Mouse (Mus musculus) layer of hippocampus, postnatal 14 days (tissue): ENCODE data around the gene Trpm2. TPM values are rescaled to one million over a fixed set of nuclear protein-coding genes. Genes with fewer than 3 reads are reported as not detected.
"Not testable (repeated sequence)": the region's sequence is repeated elsewhere in the genome, so short reads cannot be mapped to it uniquely, and the experiment has no call there.

ENCODE experiments used
- DNase-seq, 2 experiments: peaks; one replicate each; pipeline ENCODE4 v3.0.0; 2021 to 2022; ENCODE audit warnings: low spot score in 2 of 2, mixed read lengths in 1 of 2
- long read RNA-seq, 2 experiments: library from polyadenylated mRNA; stranded (forward); transcript quantifications; one replicate each; pipeline ENCODE4 v2.0.0; 2021
- total RNA-seq, 2 experiments: library from RNA; stranded (reverse); gene quantifications; 2 replicates each; pipeline ENCODE4 v1.2.3; 2021

Gene Trpm2
- total RNA-seq, result 10 to 100 TPM; 31.3 to 32.6 TPM
- long read RNA-seq, experiment 1, partial matches to known transcripts, result 1 of 3 reads
- long read RNA-seq, experiment 1, other reads (novel, unspliced or antisense), result 2 of 3 reads
- long read RNA-seq, experiment 2, full-length matches to known transcripts, result 2 of 2 reads
- long read RNA-seq, experiment 2, partial matches to known transcripts, result 0 of 2 reads
- long read RNA-seq, experiment 2, other reads (novel, unspliced or antisense), result 0 of 2 reads

GRCm38 (mm10) chr10:77970481-77970880 lies at the start of gene Trpm2:
TSS of gene Trpm2 (minus strand) at chr10:77970563.
- DNase-seq, result no peak

GRCm38 (mm10) chr10:78019984-78020383 lies 49.6 kb upstream of the Trpm2 start:
- not testable (repeated sequence) for DNase-seq

- DNase-seq, result no peak
Observed at GRCm38 (mm10) chr10:78019291-78019690, 48.9 kb upstream of the Trpm2 start.

- DNase-seq, result peak; percentile 71 to 79
Observed at GRCm38 (mm10) chr10:78018797-78019203, 48.4 kb upstream of the Trpm2 start.

GRCm38 (mm10) chr10:78016366-78016765 lies 46.0 kb upstream of the Trpm2 start:
- no peak for DNase-seq

GRCm38 (mm10) chr10:78015489-78015888 lies 45.1 kb upstream of the Trpm2 start:
- no peak for DNase-seq

- DNase-seq, result no peak
Observed at GRCm38 (mm10) chr10:78012661-78013495, 42.5 kb upstream of the Trpm2 start.

- DNase-seq, result not testable (repeated sequence)
Observed at GRCm38 (mm10) chr10:78011116-78011515, 40.8 kb upstream of the Trpm2 start.

- no peak for DNase-seq
Observed at GRCm38 (mm10) chr10:78010335-78010734, 40.0 kb upstream of the Trpm2 start.

GRCm38 (mm10) chr10:78009945-78010293 lies 39.6 kb upstream of the Trpm2 start, which contains the start of gene Pfkl:
TSS of gene Pfkl (minus strand) at chr10:78010083.
- DNase-seq, result no peak

GRCm38 (mm10) chr10:78009184-78009944 lies 39.0 kb upstream of the Trpm2 start:
- peak; percentile 90 to 94 for DNase-seq

GRCm38 (mm10) chr10:78008169-78008568 lies 37.8 kb upstream of the Trpm2 start:
- no peak for DNase-seq

- DNase-seq, result no peak
Observed at GRCm38 (mm10) chr10:78007203-78007602, 36.8 kb upstream of the Trpm2 start.

- DNase-seq, result no peak
Observed at GRCm38 (mm10) chr10:78005791-78006438, 35.6 kb upstream of the Trpm2 start.

GRCm38 (mm10) chr10:78004479-78005100 lies 34.2 kb upstream of the Trpm2 start:
- no peak for DNase-seq

GRCm38 (mm10) chr10:78002316-78002715 lies 32.0 kb upstream of the Trpm2 start:
- no peak for DNase-seq

GRCm38 (mm10) chr10:78001796-78002195 lies 31.4 kb upstream of the Trpm2 start:
- peak; percentile 80 to 88 for DNase-seq

- DNase-seq, result no peak
Observed at GRCm38 (mm10) chr10:78000200-78000599, 29.8 kb upstream of the Trpm2 start.

- DNase-seq, result no peak
Observed at GRCm38 (mm10) chr10:77995639-77996038, 25.3 kb upstream of the Trpm2 start.

GRCm38 (mm10) chr10:77985775-77986174 lies 15.4 kb upstream of the Trpm2 start:
- no peak for DNase-seq

GRCm38 (mm10) chr10:77984660-77985059 lies 14.3 kb upstream of the Trpm2 start:
- peak; percentile 72 to 81 for DNase-seq
